In the genomic region with DNA sequence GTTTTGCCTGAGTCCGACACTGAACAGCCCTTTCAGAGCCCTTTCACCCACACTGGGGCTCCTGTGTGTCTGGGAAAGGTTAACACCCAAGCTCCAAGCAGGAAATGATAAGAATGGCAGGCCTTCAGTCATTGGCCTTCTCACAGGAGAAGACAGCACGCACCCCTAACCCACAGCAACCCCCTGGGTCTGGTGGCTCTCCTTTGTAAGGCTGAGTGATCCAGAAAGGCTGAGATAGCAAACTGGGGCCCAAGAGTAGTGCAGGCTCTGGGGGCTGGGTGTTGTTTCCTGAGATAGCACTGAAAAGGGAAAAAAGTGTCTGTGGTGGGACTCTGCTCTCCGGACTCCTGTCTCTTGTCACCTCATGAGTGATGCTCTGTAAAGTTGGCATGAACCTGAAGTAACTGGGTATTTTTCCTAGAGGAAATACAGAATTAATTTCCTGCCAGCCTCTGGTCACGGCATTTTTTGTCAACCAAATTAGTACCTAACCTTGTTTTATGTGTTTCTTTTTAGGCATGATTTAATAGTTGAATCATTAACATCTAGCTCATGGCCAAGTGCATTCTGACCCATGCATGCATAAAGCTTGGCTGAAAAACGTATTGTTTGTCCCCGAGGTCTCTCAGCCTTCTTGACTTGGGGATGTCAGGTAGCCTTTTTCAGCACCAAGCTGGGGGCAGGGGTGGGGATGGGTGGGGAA, we compare ENCODE assay signal across 17 mouse cellular contexts. TPM values are rescaled to one million over a fixed set of nuclear protein-coding genes. Genes with fewer than 3 reads are reported as not detected.
DNase-seq lines count a peak whose midpoint lies in the region; ATAC-seq and TF ChIP-seq lines count a peak whose summit lies in the region.
"Had no signal": no experiment of that assay in that cellular context is flagged by ENCODE, and none has a peak within 500 bp of the region (broad histone marks: within the 10 kb centered on the region; RNA-seq: fewer than 3 reads in every experiment).

No protein-coding gene starts in this region.

- intact Hi-C loops in heart, postnatal 10 days (cut with DNase I), result no loop called here

- DNase-seq in heart, postnatal 10 days, result no peak
- peak; percentile 59 for DNase-seq in kidney, postnatal 14 days
- DNase-seq in embryo, embryonic 10.5 days (ENCODE audit: low spot score), result no peak
- DNase-seq in gastrocnemius, postnatal 25 days, result no peak
- DNase-seq in thymus, adult 2 months, result no peak
- DNase-seq: adrenal gland, adult 8-10 months; lung, postnatal 10 days; right cerebral cortex, adult 18-20 months; thymus, postnatal 25 days had no signal

- no peak for TF ChIP-seq CTCF in thymus, adult 2 months (IDR thresholded peaks at IDR 0.05; ENCODE audit: borderline replicate concordance, control insufficient read depth, extremely low read depth, insufficient read depth, low read length, poor library complexity)

- H3K27ac ChIP-seq in heart, embryonic 12.5 days (ENCODE audit: poor library complexity, severe bottlenecking), result peak overlapping the region; percentile 60
- H3K27ac ChIP-seq in embryonic facial prominence, embryonic 13.5 days, result 0 out of 2 replicates have a peak overlapping the region, but pooled peaks have one; percentile 16
- no peak overlapping the region for H3K27ac ChIP-seq in thymus, adult 2 months (ENCODE audit: control insufficient read depth, insufficient read depth, low read length)
- H3K27ac ChIP-seq: hindbrain, embryonic 13.5 days; layer of hippocampus, adult 2 months; neural tube, embryonic 15.5 days had no signal

- no peak overlapping the region for H3K4me3 ChIP-seq in heart, embryonic 12.5 days
- H3K4me3 ChIP-seq in embryonic facial prominence, embryonic 13.5 days, result no peak overlapping the region
- H3K4me3 ChIP-seq in thymus, adult 2 months (ENCODE audit: control insufficient read depth, insufficient read depth, low read length), result no peak overlapping the region
- H3K4me3 ChIP-seq: hindbrain, embryonic 13.5 days; layer of hippocampus, adult 2 months; neural tube, embryonic 15.5 days had no signal

- WGBS in heart, embryonic 12.5 days, result 39% methylated on average over 6 of the region's 6 CpGs
- WGBS in embryonic facial prominence, embryonic 13.5 days, result 79% methylated on average over 6 of the region's 6 CpGs
- 85% methylated on average over 6 of the region's 6 CpGs for WGBS in thymus, adult 2 months

- ATAC-seq in heart, embryonic 12.5 days (ENCODE audit: insufficient number of reproducible peaks, low FRiP score), result peak; percentile 52; the same call in 1 of the 2 replicates
- ATAC-seq in embryonic facial prominence, embryonic 13.5 days (ENCODE audit: insufficient number of reproducible peaks, insufficient read depth, low FRiP score, low TSS enrichment, low read depth), result no peak
- peak; percentile 40 for ATAC-seq in megakaryocyte progenitor cell, adult 5-6 weeks (replicated peaks; ENCODE audit: poor library complexity)

- no peak overlapping the region for H3K9ac ChIP-seq in heart, embryonic 12.5 days
- H3K9ac ChIP-seq in embryonic facial prominence, embryonic 13.5 days, result no peak overlapping the region
- H3K9ac ChIP-seq: hindbrain, embryonic 13.5 days; neural tube, embryonic 15.5 days had no signal

- H3K36me3 ChIP-seq in heart, embryonic 12.5 days, result no peaks in the 10 kb centered on the region
- H3K36me3 ChIP-seq in embryonic facial prominence, embryonic 13.5 days, result no peaks in the 10 kb centered on the region
- H3K36me3 ChIP-seq in thymus, adult 2 months (ENCODE audit: control insufficient read depth, insufficient read depth, low read length), result no peaks in the 10 kb centered on the region
- H3K36me3 ChIP-seq: hindbrain, embryonic 13.5 days; neural tube, embryonic 15.5 days had no signal

- H3K4me1 ChIP-seq in heart, embryonic 12.5 days (replicated peaks), result peaks cover 73% of the 10 kb centered on the region
- peaks cover 42% of the 10 kb centered on the region for H3K4me1 ChIP-seq in embryonic facial prominence, embryonic 13.5 days
- H3K4me1 ChIP-seq in thymus, adult 2 months (replicated peaks; ENCODE audit: control insufficient read depth, insufficient read depth, low read length), result no peaks in the 10 kb centered on the region; the same call in 1 of the 2 replicates
- H3K4me1 ChIP-seq: neural tube, embryonic 15.5 days had no signal

- peak overlapping the region; percentile 12; the same call in 1 of the 2 replicates for H3K4me2 ChIP-seq in heart, embryonic 12.5 days
- no peak overlapping the region for H3K4me2 ChIP-seq in embryonic facial prominence, embryonic 13.5 days
- H3K4me2 ChIP-seq: hindbrain, embryonic 13.5 days; neural tube, embryonic 15.5 days had no signal

- H3K27me3 ChIP-seq in heart, embryonic 12.5 days (replicated peaks), result no peaks in the 10 kb centered on the region
- H3K27me3 ChIP-seq in embryonic facial prominence, embryonic 13.5 days, result no peaks in the 10 kb centered on the region
- H3K27me3 ChIP-seq in thymus, adult 2 months (ENCODE audit: control insufficient read depth, insufficient read depth, low read length), result no peaks in the 10 kb centered on the region
- H3K27me3 ChIP-seq: hindbrain, embryonic 13.5 days; neural tube, embryonic 15.5 days had no signal

- no peak for TF ChIP-seq POLR2A in thymus, adult 2 months (IDR thresholded peaks at IDR 0.05; ENCODE audit: control insufficient read depth, extremely low read depth, insufficient read depth, low read length, poor library complexity)

- H3K9me3 ChIP-seq in heart, embryonic 12.5 days (replicated peaks), result no peaks in the 10 kb centered on the region
- H3K9me3 ChIP-seq in embryonic facial prominence, embryonic 13.5 days, result no peaks in the 10 kb centered on the region
- H3K9me3 ChIP-seq: hindbrain, embryonic 13.5 days; neural tube, embryonic 15.5 days had no signal

RNA-seq across cellular contexts. Expression of gene 1700034J05Rik, which starts 7.7 kb away (rescaled TPM):
- polyA plus RNA-seq in heart, embryonic 12.5 days (2016; fragmentation: Nextera tagmentation; extraction: Ambion mirVana), result 0.17 and 0.23 TPM in 2 replicates
- total RNA-seq in heart, postnatal 10 days (2021), result not detected
- polyA plus RNA-seq in embryonic facial prominence, embryonic 13.5 days (2015; fragmentation: Nextera tagmentation; extraction: Ambion mirVana), result 0.29 and 0.45 TPM in 2 replicates
- not detected in 2 replicates for total RNA-seq in megakaryocyte progenitor cell, adult 5-6 weeks (2015)
- not detected in 2 replicates for total RNA-seq in megakaryocyte progenitor cell, adult 5-6 weeks (2017)
- total RNA-seq in gastrocnemius, postnatal 25 days (2021), result not detected
- not detected in 2 replicates for polyA plus RNA-seq in thymus, adult 2 months (2012; rRNA removed)
- total RNA-seq: adrenal gland, adult 8-10 months; layer of hippocampus, adult 2 months; left cerebral cortex, postnatal 25 days; midbrain, postnatal 0 days had no signal
- polyA plus RNA-seq: hindbrain, embryonic 13.5 days; midbrain, postnatal 0 days; neural tube, embryonic 15.5 days had no signal

RNA-seq across cellular contexts. Expression of gene Ppfibp1, which starts 58.2 kb away (rescaled TPM):
- 83.9 and 84.8 TPM in 2 replicates for polyA plus RNA-seq in heart, embryonic 12.5 days (2016; fragmentation: Nextera tagmentation; extraction: Ambion mirVana)
- total RNA-seq in heart, postnatal 10 days (2021), result 100 to 1,000 TPM in 1 of 2 experiments, 10 to 100 TPM in 1; 78.5 to 106 TPM
- 56.6 and 57.9 TPM in 2 replicates for polyA plus RNA-seq in embryonic facial prominence, embryonic 13.5 days (2015; fragmentation: Nextera tagmentation; extraction: Ambion mirVana)
- 6.8 and 9.5 TPM in 2 replicates for total RNA-seq in megakaryocyte progenitor cell, adult 5-6 weeks (2015)
- total RNA-seq in megakaryocyte progenitor cell, adult 5-6 weeks (2017), result 9.8 and 19.6 TPM in 2 replicates
- total RNA-seq in gastrocnemius, postnatal 25 days (2021), result 10 to 100 TPM; 32.7 to 33.7 TPM
- polyA plus RNA-seq in thymus, adult 2 months (2012; rRNA removed), result 4.2 and 5.0 TPM in 2 replicates
